Mouse (Mus musculus) E14TG2a.4 (cell line): ENCODE results near the gene Rai14.

Experiments
- CTCF ChIP-seq: conservative IDR thresholded peaks from 2 replicates; pipeline ENCODE4 v1.5.1; 2014; ENCODE audit warnings: low read length
- NANOG ChIP-seq: IDR thresholded peaks from 2 replicates; pipeline ENCODE4 v1.6.1; 2014; ENCODE audit warnings: borderline replicate concordance, low read length, mixed read lengths
- POU5F1 ChIP-seq: IDR thresholded peaks from 2 replicates; pipeline ENCODE4 v1.6.1; 2014; ENCODE audit warnings: low read length, borderline replicate concordance

DNA sequence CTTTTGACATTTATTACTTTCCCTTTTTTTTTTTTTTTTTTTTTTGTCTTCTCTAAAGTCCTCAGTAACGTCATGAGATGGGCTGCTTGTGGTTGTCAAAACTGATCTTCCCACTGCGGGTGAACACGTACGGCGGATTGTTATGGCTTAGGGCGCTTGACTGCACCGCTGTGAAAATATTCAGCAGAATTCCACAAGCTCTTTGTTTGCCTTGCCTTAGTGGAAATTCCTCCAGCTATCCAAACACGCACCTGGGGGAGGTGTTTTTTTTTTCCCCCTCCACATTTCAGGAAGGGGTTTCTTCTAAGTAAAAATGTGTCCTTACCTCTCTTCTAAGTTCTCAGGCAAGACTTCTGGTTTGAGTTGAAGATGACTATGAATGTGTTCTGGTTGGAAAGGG, 6.2 kb upstream of the Rai14 start:
- no peak for TF ChIP-seq CTCF
- TF ChIP-seq POU5F1 = no peak
- no peak for TF ChIP-seq NANOG
